Mouse (Mus musculus) kidney, postnatal 0 days (tissue): ENCODE data around the gene Ccdc134. TPM values are rescaled to one million over a fixed set of nuclear protein-coding genes. Genes with fewer than 3 reads are reported as not detected.

Source experiments
- ATAC-seq: fragments of 200-750 bp; cut with Nextera tagmentation; replicated peaks from 2 replicates; pipeline ENCODE4 v1.8.0; 2017; ENCODE audit warnings: low read depth, moderate number of reproducible peaks, moderate TSS enrichment, moderate library complexity; ENCODE audit not compliant: low FRiP score
- DNase-seq: peaks from one replicate; pipeline ENCODE4 v3.0.0-alpha.2; 2016; ENCODE audit warnings: low spot score
- H3K27ac ChIP-seq: fragments of 300-500 bp; sonication (generic); 2 replicates; pipeline ENCODE4 v1.5.1; 2014; ENCODE audit warnings: mild to moderate bottlenecking
- H3K27me3 ChIP-seq: fragments of 300-500 bp; sonication (generic); 2 replicates; pipeline ENCODE4 v1.6.1; 2014; ENCODE audit warnings: low read length, mixed read lengths; ENCODE audit not compliant: insufficient read depth
- H3K36me3 ChIP-seq: fragments of 300-500 bp; sonication (generic); 2 replicates; pipeline ENCODE4 v1.6.1; 2014; ENCODE audit warnings: low read length, mixed read lengths; ENCODE audit not compliant: insufficient read depth
- H3K4me1 ChIP-seq: fragments of 300-500 bp; sonication (generic); replicated peaks from 2 replicates; pipeline ENCODE4 v1.6.1; 2014; ENCODE audit warnings: antibody characterized with exemption, low read length, mixed read lengths; ENCODE audit not compliant: insufficient read depth
- H3K4me2 ChIP-seq: fragments of 300-500 bp; sonication (generic); 2 replicates; pipeline ENCODE4 v1.6.1; 2014; ENCODE audit warnings: mild to moderate bottlenecking, low read length, moderate library complexity, mixed read lengths
- H3K4me3 ChIP-seq: fragments of 300-500 bp; sonication (generic); replicated peaks from 2 replicates; pipeline ENCODE4 v1.5.1; 2014; ENCODE audit warnings: low read depth, low read length
- H3K9ac ChIP-seq: fragments of 300-500 bp; sonication (generic); 2 replicates; pipeline ENCODE4 v1.6.1; 2014; ENCODE audit warnings: low read depth, low read length
- H3K9me3 ChIP-seq: fragments of 300-500 bp; sonication (generic); replicated peaks from 2 replicates; pipeline ENCODE4 v1.6.1; 2016; ENCODE audit warnings: low read length, inconsistent platforms, mixed read lengths
- CTCF ChIP-seq: IDR thresholded peaks from 2 replicates; pipeline ENCODE4 v1.5.1; 2016; ENCODE audit warnings: antibody characterized with exemption, low read depth, mild to moderate bottlenecking, moderate library complexity
- WGBS: fragments of 180-500 bp; shearing (Covaris S2); extraction: QIAGEN DNeasy Blood & Tissue Kit; methylation state at CpG from one replicate; pipeline ENCODE4 v1.1.7; 2014; 5-methylcytosine and 5-hydroxymethylcytosine counted together
- polyA plus RNA-seq: library from polyadenylated mRNA; unstranded; fragments of >200 nt; fragmentation: Nextera tagmentation; extraction: Ambion mirVana; gene quantifications from 2 replicates; pipeline ENCODE4 v1.2.1, GENCODE M21; 2015

Ccdc134 gene
- polyA plus RNA-seq, 1 experiment from 2014 or later = 10.7 TPM

GRCm38 (mm10) chr15:82175091-82175490 lies 47.4 kb downstream of the Ccdc134 start:
- Histone ChIP-seq H3K4me2 (no peak overlapping the region), H3K9ac (no peak overlapping the region), H3K4me1 (no peaks in the 10 kb centered on the region), H3K27ac (no peak overlapping the region), H3K36me3 (peaks cover 80% of the 10 kb centered on the region), H3K9me3 (no peaks in the 10 kb centered on the region), H3K4me3 (no peak overlapping the region), H3K27me3 (no peaks in the 10 kb centered on the region)
- TF ChIP-seq CTCF = no peak
- DNase-seq (no peak), ATAC-seq (no peak)
- 93% methylated on average over 9 of the region's 9 CpGs for WGBS

GRCm38 (mm10) chr15:82177743-82178290 lies 50.1 kb downstream of the Ccdc134 start:
- TF ChIP-seq CTCF = no peak
- Histone ChIP-seq H3K4me1 (no peaks in the 10 kb centered on the region), H3K27ac (no peak overlapping the region), H3K4me3 (no peak overlapping the region), H3K36me3 (peaks cover 84% of the 10 kb centered on the region), H3K9ac (no peak overlapping the region), H3K9me3 (no peaks in the 10 kb centered on the region), H3K27me3 (no peaks in the 10 kb centered on the region), H3K4me2 (no peak overlapping the region)
- DNase-seq (no peak), ATAC-seq (no peak)
- 71% methylated on average over 7 of the region's 7 CpGs for WGBS

GRCm38 (mm10) chr15:82181131-82181530 lies 53.4 kb downstream of the Ccdc134 start:
- Histone ChIP-seq H3K9me3 (no peaks in the 10 kb centered on the region), H3K4me2 (no peak overlapping the region), H3K27me3 (no peaks in the 10 kb centered on the region), H3K4me1 (no peaks in the 10 kb centered on the region), H3K9ac (no peak overlapping the region), H3K36me3 (peaks cover 80% of the 10 kb centered on the region), H3K4me3 (no peak overlapping the region), H3K27ac (no peak overlapping the region)
- DNase-seq (no peak), ATAC-seq (no peak)
- WGBS = 86% methylated on average over 5 of the region's 5 CpGs
- TF ChIP-seq CTCF = no peak

- peak; percentile 33 for TF ChIP-seq CTCF
- H3K27me3 ChIP-seq = no peaks in the 10 kb centered on the region
- peaks cover 82% of the 10 kb centered on the region for H3K36me3 ChIP-seq
- no peak overlapping the region for H3K4me3 ChIP-seq
- no peak overlapping the region for H3K27ac ChIP-seq
- WGBS = 98% methylated on average over 4 of the region's 4 CpGs
- no peak for DNase-seq
- H3K4me1 ChIP-seq = no peaks in the 10 kb centered on the region
- ATAC-seq = no peak
- no peak overlapping the region for H3K4me2 ChIP-seq
- no peaks in the 10 kb centered on the region for H3K9me3 ChIP-seq
- no peak overlapping the region for H3K9ac ChIP-seq
Measured at GRCm38 (mm10) chr15:82182311-82182710, 54.6 kb downstream of the Ccdc134 start.

GRCm38 (mm10) chr15:82183596-82183995 lies 55.9 kb downstream of the Ccdc134 start:
- Histone ChIP-seq H3K27me3 (no peaks in the 10 kb centered on the region), H3K9me3 (no peaks in the 10 kb centered on the region), H3K4me3 (no peak overlapping the region), H3K4me2 (no peak overlapping the region), H3K9ac (no peak overlapping the region), H3K36me3 (peaks cover 79% of the 10 kb centered on the region), H3K4me1 (no peaks in the 10 kb centered on the region), H3K27ac (peak overlapping the region; percentile 72)
- ATAC-seq = no peak
- 69% methylated on average over 10 of the region's 10 CpGs for WGBS
- no peak for DNase-seq
- TF ChIP-seq CTCF = no peak

GRCm38 (mm10) chr15:82184183-82184582 lies 56.5 kb downstream of the Ccdc134 start:
- Histone ChIP-seq H3K36me3 (peaks cover 74% of the 10 kb centered on the region), H3K27me3 (no peaks in the 10 kb centered on the region), H3K9ac (no peak overlapping the region), H3K9me3 (no peaks in the 10 kb centered on the region), H3K4me3 (no peak overlapping the region), H3K27ac (peak overlapping the region; percentile 72), H3K4me1 (no peaks in the 10 kb centered on the region), H3K4me2 (no peak overlapping the region)
- WGBS = 50% methylated on average over 7 of the region's 7 CpGs
- no peak for TF ChIP-seq CTCF
- ATAC-seq (peak; percentile 71), DNase-seq (peak; percentile 65)

- ATAC-seq (peak; percentile 67), DNase-seq (no peak)
- peak overlapping the region; percentile 72 for H3K27ac ChIP-seq
- no peak overlapping the region for H3K4me2 ChIP-seq
- WGBS = 61% methylated on average over 10 of the region's 10 CpGs
- H3K4me3 ChIP-seq = no peak overlapping the region
- H3K36me3 ChIP-seq = peaks cover 72% of the 10 kb centered on the region
- H3K9ac ChIP-seq = no peak overlapping the region
- H3K9me3 ChIP-seq = no peaks in the 10 kb centered on the region
- H3K27me3 ChIP-seq = no peaks in the 10 kb centered on the region
- no peak for TF ChIP-seq CTCF
- H3K4me1 ChIP-seq = no peaks in the 10 kb centered on the region
Measured at GRCm38 (mm10) chr15:82184656-82185055, 56.9 kb downstream of the Ccdc134 start.
